Mouse (Mus musculus): ENCODE results near the gene Zfp879. TPM values are rescaled to one million over a fixed set of nuclear protein-coding genes. Genes with fewer than 3 reads are reported as not detected.

The Zfp879 gene
- polyA plus RNA-seq, 1 experiment = not detected

DNA sequence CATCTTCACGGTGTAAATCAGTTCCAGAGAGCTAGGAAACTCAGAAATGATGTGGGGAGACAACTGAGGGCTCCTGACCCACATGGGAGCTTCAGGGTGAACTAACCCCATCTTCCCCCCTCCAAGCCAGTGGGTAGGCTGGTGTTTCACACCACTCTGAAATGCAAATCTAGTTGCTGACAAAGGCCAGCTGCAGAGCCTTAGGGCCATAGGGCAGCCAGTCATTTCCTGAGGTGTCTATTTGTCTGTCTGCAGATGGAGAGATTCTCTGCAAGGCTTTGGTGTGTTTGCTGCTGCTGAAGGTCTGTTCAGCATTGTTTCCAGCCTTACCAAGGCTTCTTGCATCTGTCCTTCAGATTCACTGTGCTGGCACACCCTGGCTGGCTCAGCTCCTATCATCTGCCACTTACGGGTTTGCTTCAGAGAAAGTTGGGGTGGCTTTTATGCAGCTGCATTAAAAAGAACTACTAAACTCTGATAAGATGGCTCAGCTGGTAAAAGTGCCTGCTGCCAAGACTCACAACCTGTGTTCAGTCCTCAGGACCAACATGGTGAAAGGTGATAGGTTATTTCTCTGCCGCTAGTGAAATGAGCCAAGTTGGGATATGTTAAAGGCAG is 7.3 kb upstream of the Zfp879 start:
- TF ChIP-seq POLR2A (IDR thresholded peaks at IDR 0.05; ENCODE audit: insufficient read length, low read depth) (no peak), SRF (IDR thresholded peaks at IDR 0.05; ENCODE audit: control insufficient read depth, insufficient read length, low read depth) (no peak), TCF12 (IDR thresholded peaks at IDR 0.05; ENCODE audit: insufficient read depth, poor library complexity, severe bottlenecking) (no peak), MYOG (IDR thresholded peaks at IDR 0.05; ENCODE audit: control insufficient read depth in 1 of 3, insufficient read depth in 1 of 3, insufficient read length in 2 of 3, low read depth in 2 of 3) (no peak), TCF3 (IDR thresholded peaks at IDR 0.05; ENCODE audit: insufficient read length, low read depth) (no peak), CEBPB (IDR thresholded peaks at IDR 0.05; ENCODE audit: insufficient read depth, poor library complexity, severe bottlenecking) (no peak), MAX (IDR thresholded peaks at IDR 0.05; ENCODE audit: low read depth) (no peak), E2F4 (IDR thresholded peaks at IDR 0.05; ENCODE audit: insufficient read depth) (no peak), REST (IDR thresholded peaks at IDR 0.05; ENCODE audit: insufficient read depth, insufficient read length) (no peak), POLR2AphosphoS2 (IDR thresholded peaks at IDR 0.05; ENCODE audit: insufficient read length, low read depth) (no peak), MYOD1 (IDR thresholded peaks at IDR 0.05; ENCODE audit: control insufficient read depth in 1 of 3, insufficient read length in 2 of 3, low read depth in 2 of 3) (no peak), USF1 (IDR thresholded peaks at IDR 0.05; ENCODE audit: low read depth) (no peak)
- Histone ChIP-seq H3K79me2 (ENCODE audit: control insufficient read depth, insufficient read depth) (no peaks in the 10 kb centered on the region), H3K4me3 (no peak overlapping the region), H3ac (ENCODE audit: control insufficient read depth, insufficient read length) (no peak overlapping the region), H3K4me2 (ENCODE audit: low read depth) (no peak overlapping the region), H3K36me3 (ENCODE audit: control insufficient read depth, insufficient read depth) (no peaks in the 10 kb centered on the region), H3K27me3 (ENCODE audit: control insufficient read depth, insufficient read depth, insufficient read length) (peaks cover 65% of the 10 kb centered on the region)

DNA sequence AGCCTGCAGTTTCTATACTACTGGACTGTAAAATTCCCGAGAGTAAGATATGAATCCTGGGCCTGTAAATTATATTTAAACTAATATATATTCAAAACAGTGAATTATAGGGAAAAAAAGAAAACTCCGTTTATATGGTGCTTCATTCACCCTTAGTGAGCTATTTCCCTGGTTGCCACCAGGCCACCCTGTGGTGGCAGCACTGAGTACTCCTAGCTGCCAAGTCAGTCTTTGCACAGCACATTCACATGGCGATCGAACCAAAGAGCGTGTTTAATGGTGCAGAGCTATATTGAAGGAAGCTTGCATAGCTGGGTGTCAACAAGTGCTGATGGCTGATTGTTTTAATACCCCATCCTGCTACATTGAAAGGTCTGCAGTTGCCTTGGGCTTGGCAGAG is 5.7 kb upstream of the Zfp879 start:
- Histone ChIP-seq H3K36me3 (ENCODE audit: control insufficient read depth, insufficient read depth) (no peaks in the 10 kb centered on the region), H3K79me2 (ENCODE audit: control insufficient read depth, insufficient read depth) (no peaks in the 10 kb centered on the region), H3K4me2 (ENCODE audit: low read depth) (no peak overlapping the region), H3K4me3 (no peak overlapping the region), H3K27me3 (ENCODE audit: control insufficient read depth, insufficient read depth, insufficient read length) (peaks cover 55% of the 10 kb centered on the region), H3ac (ENCODE audit: control insufficient read depth, insufficient read length) (no peak overlapping the region)
- TF ChIP-seq MYOD1 (IDR thresholded peaks at IDR 0.05; ENCODE audit: control insufficient read depth in 1 of 3, insufficient read length in 2 of 3, low read depth in 2 of 3) = no peak
- TF ChIP-seq MYOG (IDR thresholded peaks at IDR 0.05; ENCODE audit: control insufficient read depth in 1 of 3, insufficient read depth in 1 of 3, insufficient read length in 2 of 3, low read depth in 2 of 3) = no peak
- TF ChIP-seq CEBPB (IDR thresholded peaks at IDR 0.05; ENCODE audit: insufficient read depth, poor library complexity, severe bottlenecking) = no peak
- TF ChIP-seq SRF (IDR thresholded peaks at IDR 0.05; ENCODE audit: control insufficient read depth, insufficient read length, low read depth) = no peak
- TF ChIP-seq POLR2A (IDR thresholded peaks at IDR 0.05; ENCODE audit: insufficient read length, low read depth) = no peak
- TF ChIP-seq REST (IDR thresholded peaks at IDR 0.05; ENCODE audit: insufficient read depth, insufficient read length) = no peak
- TF ChIP-seq E2F4 (IDR thresholded peaks at IDR 0.05; ENCODE audit: insufficient read depth) = no peak

DNA sequence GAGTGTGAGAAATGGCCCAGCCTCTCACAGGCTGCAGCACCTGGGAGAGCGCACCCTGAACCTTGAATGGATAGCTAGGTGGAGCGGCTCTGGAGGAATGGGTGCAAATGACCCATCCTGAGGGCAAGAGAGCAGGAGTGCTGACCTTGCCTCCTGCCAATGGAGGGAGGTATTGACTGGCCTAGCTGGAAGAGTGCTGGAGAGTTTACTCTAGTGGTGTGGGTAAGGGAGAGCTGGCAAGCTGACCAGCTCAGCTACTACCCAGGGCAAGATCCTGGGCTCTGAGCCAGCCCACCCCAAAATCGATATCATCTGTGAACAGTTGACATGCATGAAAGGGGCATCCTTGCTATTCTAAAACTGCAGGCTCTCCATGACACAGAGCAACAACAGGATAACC is 4.6 kb upstream of the Zfp879 start:
- no peak overlapping the region for H3K4me2 ChIP-seq (ENCODE audit: low read depth)
- peaks cover 44% of the 10 kb centered on the region for H3K27me3 ChIP-seq (ENCODE audit: control insufficient read depth, insufficient read depth, insufficient read length)
- TF ChIP-seq CEBPB (IDR thresholded peaks at IDR 0.05; ENCODE audit: insufficient read depth, poor library complexity, severe bottlenecking) = no peak
- no peak for TF ChIP-seq POLR2AphosphoS2 (IDR thresholded peaks at IDR 0.05; ENCODE audit: insufficient read length, low read depth)
- no peak for TF ChIP-seq SRF (IDR thresholded peaks at IDR 0.05; ENCODE audit: control insufficient read depth, insufficient read length, low read depth)
- TF ChIP-seq E2F4 (IDR thresholded peaks at IDR 0.05; ENCODE audit: insufficient read depth) = no peak
- TF ChIP-seq MYOG (IDR thresholded peaks at IDR 0.05; ENCODE audit: control insufficient read depth in 1 of 3, insufficient read depth in 1 of 3, insufficient read length in 2 of 3, low read depth in 2 of 3) = no peak
- no peak for TF ChIP-seq POLR2A (IDR thresholded peaks at IDR 0.05; ENCODE audit: insufficient read length, low read depth)
- TF ChIP-seq MAX (IDR thresholded peaks at IDR 0.05; ENCODE audit: low read depth) = no peak
- no peak for TF ChIP-seq MYOD1 (IDR thresholded peaks at IDR 0.05; ENCODE audit: control insufficient read depth in 1 of 3, insufficient read length in 2 of 3, low read depth in 2 of 3)
- no peak for TF ChIP-seq REST (IDR thresholded peaks at IDR 0.05; ENCODE audit: insufficient read depth, insufficient read length)
- TF ChIP-seq TCF12 (IDR thresholded peaks at IDR 0.05; ENCODE audit: insufficient read depth, poor library complexity, severe bottlenecking) = no peak
- TF ChIP-seq USF1 (IDR thresholded peaks at IDR 0.05; ENCODE audit: low read depth) = no peak
- TF ChIP-seq TCF3 (IDR thresholded peaks at IDR 0.05; ENCODE audit: insufficient read length, low read depth) = no peak

DNA sequence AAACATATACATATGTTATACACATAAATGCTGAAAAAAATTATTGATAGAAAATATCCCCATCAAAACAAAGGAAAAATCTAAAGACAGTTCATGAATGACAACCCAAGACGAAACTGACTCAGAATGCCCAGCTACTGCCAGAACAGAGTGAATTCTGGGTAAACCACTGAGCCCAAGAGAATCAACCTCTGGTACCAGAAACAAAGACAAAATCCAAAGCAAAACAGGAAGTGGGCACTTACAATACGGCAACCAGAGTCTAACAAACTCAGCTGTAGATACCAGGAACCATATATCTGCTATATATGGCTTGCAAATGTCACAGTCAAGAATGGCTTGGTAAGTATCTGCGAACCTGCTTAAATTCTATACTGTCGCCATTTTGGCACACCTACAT is 5.6 kb downstream of the Zfp879 start:
- no peak overlapping the region for H3K4me3 ChIP-seq
- H3K27me3 ChIP-seq (ENCODE audit: control insufficient read depth, insufficient read depth, insufficient read length) = peaks cover 9% of the 10 kb centered on the region
- H3K4me2 ChIP-seq (ENCODE audit: low read depth) = no peak overlapping the region
- H3K36me3 ChIP-seq (ENCODE audit: control insufficient read depth, insufficient read depth) = no peaks in the 10 kb centered on the region
- H3K79me2 ChIP-seq (ENCODE audit: control insufficient read depth, insufficient read depth) = no peaks in the 10 kb centered on the region
- no peak overlapping the region for H3ac ChIP-seq (ENCODE audit: control insufficient read depth, insufficient read length)
- TF ChIP-seq REST (IDR thresholded peaks at IDR 0.05; ENCODE audit: insufficient read depth, insufficient read length) (no peak), USF1 (IDR thresholded peaks at IDR 0.05; ENCODE audit: low read depth) (no peak), MAX (IDR thresholded peaks at IDR 0.05; ENCODE audit: low read depth) (no peak), TCF3 (IDR thresholded peaks at IDR 0.05; ENCODE audit: insufficient read length, low read depth) (no peak), CEBPB (IDR thresholded peaks at IDR 0.05; ENCODE audit: insufficient read depth, poor library complexity, severe bottlenecking) (no peak)

More for the DNA sequence above, 4.6 kb upstream of the Zfp879 start:
- Histone ChIP-seq H3ac (ENCODE audit: control insufficient read depth, insufficient read length) (no peak overlapping the region), H3K79me2 (ENCODE audit: control insufficient read depth, insufficient read depth) (no peaks in the 10 kb centered on the region), H3K4me3 (no peak overlapping the region), H3K36me3 (ENCODE audit: control insufficient read depth, insufficient read depth) (no peaks in the 10 kb centered on the region)

Data from myocyte (in vitro differentiated cells).